ENCODE assay signal across 19 mouse cellular contexts in genomic region chr4:20988474-20988873, GRCm38 (mm10).
"Had no signal": no experiment of that assay in that cellular context is flagged by ENCODE, and none has a peak within 500 bp of the region (broad histone marks: within the 10 kb centered on the region; RNA-seq: fewer than 3 reads in every experiment).

No protein-coding gene starts in this region.

- H3K36me3 ChIP-seq: limb, embryonic 10.5 days; limb, embryonic 13.5 days; liver, embryonic 12.5 days; liver, embryonic 15.5 days; lung, embryonic 15.5 days had no signal

- H3K27me3 ChIP-seq: limb, embryonic 13.5 days; liver, embryonic 12.5 days; liver, embryonic 15.5 days; lung, embryonic 15.5 days; megakaryocyte, embryonic 14.5 days had no signal

- H3K9ac ChIP-seq: limb, embryonic 13.5 days; liver, embryonic 12.5 days; liver, embryonic 15.5 days; lung, embryonic 15.5 days had no signal

- H3K4me2 ChIP-seq: limb, embryonic 13.5 days; liver, embryonic 12.5 days; liver, embryonic 15.5 days; lung, embryonic 15.5 days; midbrain, embryonic 11.5 days had no signal

- H3K9me3 ChIP-seq: limb, embryonic 10.5 days; limb, embryonic 13.5 days; liver, embryonic 12.5 days; liver, embryonic 15.5 days; lung, embryonic 15.5 days had no signal

- H3K4me1 ChIP-seq: limb, embryonic 10.5 days; limb, embryonic 13.5 days; liver, embryonic 12.5 days; liver, embryonic 15.5 days; lung, embryonic 15.5 days; megakaryocyte, embryonic 14.5 days had no signal

- H3K4me3 ChIP-seq: layer of hippocampus, adult 2 months; limb, embryonic 10.5 days; limb, embryonic 13.5 days; liver, embryonic 12.5 days; liver, embryonic 15.5 days; lung, embryonic 15.5 days; megakaryocyte, embryonic 14.5 days had no signal

- ATAC-seq: liver, embryonic 12.5 days had no signal

- DNase-seq: kidney, postnatal 25 days; layer of hippocampus, adult 9-11 months; liver; lung, adult 18-20 months; lung, postnatal 10 days; lung, postnatal 36 days; midbrain, embryonic 14.5 days; right cerebral cortex, postnatal 25 days; thymus, adult 18-20 months; thymus, postnatal 36 days had no signal

- H3K27ac ChIP-seq: kidney, postnatal 0 days; layer of hippocampus, adult 2 months; limb, embryonic 10.5 days; limb, embryonic 13.5 days; liver, embryonic 12.5 days; liver, embryonic 15.5 days; lung, embryonic 15.5 days had no signal
